Mouse (Mus musculus) E14TG2a.4 (cell line): ENCODE measurements around the gene Zfp27.

Experiments used
- H3K27me3 ChIP-seq: 2 replicates; pipeline ENCODE4 v1.6.1; 2014; ENCODE audit warnings: low read length, control low read depth; ENCODE audit not compliant: insufficient read depth
- H3K36me3 ChIP-seq: 2 replicates; pipeline ENCODE4 v1.6.1; 2014; ENCODE audit warnings: low read length, control low read depth; ENCODE audit not compliant: insufficient read depth
- H3K4me1 ChIP-seq: replicated peaks from 2 replicates; pipeline ENCODE4 v1.6.1; 2014; ENCODE audit warnings: low read depth, low read length, control low read depth
- H3K4me3 ChIP-seq: replicated peaks from 2 replicates; pipeline ENCODE4 v1.5.1; 2014; ENCODE audit warnings: mild to moderate bottlenecking, low read length
- H3K9me3 ChIP-seq: 2 replicates; pipeline ENCODE4 v1.6.1; 2014; ENCODE audit warnings: low read length, control low read depth
- CTCF ChIP-seq: conservative IDR thresholded peaks from 2 replicates; pipeline ENCODE4 v1.5.1; 2014; ENCODE audit warnings: low read length
- NANOG ChIP-seq: IDR thresholded peaks from 2 replicates; pipeline ENCODE4 v1.6.1; 2014; ENCODE audit warnings: borderline replicate concordance, low read length, mixed read lengths
- POU5F1 ChIP-seq: IDR thresholded peaks from 2 replicates; pipeline ENCODE4 v1.6.1; 2014; ENCODE audit warnings: low read length, borderline replicate concordance

Gene Zfp27

DNA sequence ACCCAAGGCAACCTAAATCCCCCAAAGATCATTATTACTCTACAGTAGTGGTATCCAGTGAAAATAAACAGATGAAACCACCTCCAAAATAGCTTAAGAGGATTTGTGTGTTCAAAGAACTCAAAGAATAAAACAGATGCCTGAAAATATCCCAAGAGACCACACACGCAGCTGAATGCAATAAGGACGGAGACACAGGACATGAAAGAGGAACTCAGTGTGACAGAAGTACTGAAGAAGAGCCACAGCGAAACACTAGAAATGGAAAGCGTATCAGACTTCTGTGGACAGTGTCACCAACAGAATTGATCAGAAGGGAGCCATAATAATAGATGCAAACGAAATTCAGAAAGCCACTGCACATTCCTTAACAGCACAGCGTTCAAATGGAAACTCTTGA lies 32.5 kb upstream of the Zfp27 start:
- peaks cover 69% of the 10 kb centered on the region for H3K36me3 ChIP-seq
- TF ChIP-seq CTCF = no peak
- no peak for TF ChIP-seq POU5F1
- TF ChIP-seq NANOG = no peak
- H3K27me3 ChIP-seq = no peaks in the 10 kb centered on the region
- no peaks in the 10 kb centered on the region for H3K9me3 ChIP-seq
- H3K4me1 ChIP-seq = peaks cover 42% of the 10 kb centered on the region
- no peak overlapping the region for H3K4me3 ChIP-seq

DNA sequence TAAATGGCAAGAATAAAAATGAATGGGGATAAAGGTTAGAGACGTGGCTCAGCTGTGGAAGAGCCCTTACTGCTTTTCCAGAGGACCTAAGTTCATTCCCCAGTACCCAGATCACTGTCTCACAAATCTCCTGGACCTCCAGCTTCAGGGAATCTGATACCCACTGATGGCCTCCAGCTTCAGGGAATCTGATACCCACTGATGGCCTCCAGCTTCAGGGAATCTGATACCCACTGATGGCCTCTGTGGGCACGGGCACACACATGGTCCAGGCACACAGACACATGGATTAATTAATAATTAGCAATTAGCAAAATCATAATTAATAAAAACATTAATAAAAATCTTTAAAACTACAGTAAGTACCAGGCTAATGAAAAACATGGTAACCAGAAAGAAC lies 16.4 kb upstream of the Zfp27 start:
- TF ChIP-seq CTCF = no peak
- TF ChIP-seq POU5F1 = no peak
- TF ChIP-seq NANOG = no peak
- no peaks in the 10 kb centered on the region for H3K36me3 ChIP-seq
- no peak overlapping the region for H3K4me3 ChIP-seq
- H3K27me3 ChIP-seq = no peaks in the 10 kb centered on the region
- H3K9me3 ChIP-seq = no peaks in the 10 kb centered on the region
- peaks cover 4% of the 10 kb centered on the region for H3K4me1 ChIP-seq

DNA sequence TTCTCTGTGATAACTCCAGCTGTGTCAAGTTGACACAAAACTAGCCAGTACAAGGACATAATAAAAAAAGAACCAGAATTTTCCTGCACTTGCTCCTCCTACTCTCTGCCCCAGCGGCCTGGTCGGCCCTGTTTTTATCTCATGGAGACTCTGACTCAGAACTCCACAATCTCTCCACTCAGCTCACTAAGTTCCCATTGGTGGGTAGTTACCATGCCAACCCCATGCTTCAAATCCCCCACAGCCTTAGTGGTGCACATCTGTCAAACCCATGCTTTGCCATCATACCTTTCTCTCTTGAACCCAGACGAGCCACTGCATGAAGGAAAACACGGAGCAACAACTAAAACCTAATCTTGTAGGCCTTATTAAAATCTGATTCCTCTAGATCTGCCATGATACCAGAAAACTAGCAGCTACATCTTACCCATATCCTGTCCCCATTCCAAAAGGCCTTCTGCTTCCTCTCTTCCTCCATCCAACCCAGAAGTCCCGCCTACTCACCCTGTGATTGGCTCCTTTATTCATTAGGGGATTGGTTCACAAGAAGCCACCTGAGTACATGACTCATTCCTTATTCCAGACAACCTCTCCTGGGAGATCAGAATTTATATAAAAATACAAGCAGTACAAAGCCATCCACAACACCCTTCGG lies 15.2 kb upstream of the Zfp27 start:
- TF ChIP-seq CTCF (no peak), POU5F1 (no peak), NANOG (no peak)
- no peaks in the 10 kb centered on the region for H3K27me3 ChIP-seq
- no peak overlapping the region for H3K4me3 ChIP-seq
- H3K4me1 ChIP-seq = peaks cover 9% of the 10 kb centered on the region
- H3K36me3 ChIP-seq = no peaks in the 10 kb centered on the region
- no peaks in the 10 kb centered on the region for H3K9me3 ChIP-seq

DNA sequence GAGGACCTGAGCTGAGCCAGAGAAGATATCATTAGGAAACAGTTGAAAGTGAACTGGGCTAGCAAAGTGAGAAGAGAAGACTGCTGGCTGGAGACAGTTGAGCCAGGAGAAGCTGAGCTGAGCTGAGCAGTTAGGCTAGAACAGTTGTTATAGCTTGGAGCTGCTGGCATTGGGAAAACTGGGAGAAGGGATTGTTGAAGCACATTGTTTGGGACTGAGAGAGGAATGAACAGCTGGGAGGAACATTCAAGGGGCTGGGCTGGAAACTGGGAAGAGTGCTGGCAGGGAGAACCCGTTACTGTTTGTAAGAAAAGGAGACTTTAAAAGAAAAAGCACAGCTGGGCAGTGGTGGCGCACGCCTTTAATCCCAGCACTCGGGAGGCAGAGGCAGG lies 11.7 kb upstream of the Zfp27 start:
- H3K9me3 ChIP-seq = no peaks in the 10 kb centered on the region
- H3K27me3 ChIP-seq = no peaks in the 10 kb centered on the region
- H3K36me3 ChIP-seq = peaks cover 28% of the 10 kb centered on the region
- no peak overlapping the region for H3K4me3 ChIP-seq
- peaks cover 15% of the 10 kb centered on the region for H3K4me1 ChIP-seq
- TF ChIP-seq CTCF (no peak), POU5F1 (no peak), NANOG (no peak)

DNA sequence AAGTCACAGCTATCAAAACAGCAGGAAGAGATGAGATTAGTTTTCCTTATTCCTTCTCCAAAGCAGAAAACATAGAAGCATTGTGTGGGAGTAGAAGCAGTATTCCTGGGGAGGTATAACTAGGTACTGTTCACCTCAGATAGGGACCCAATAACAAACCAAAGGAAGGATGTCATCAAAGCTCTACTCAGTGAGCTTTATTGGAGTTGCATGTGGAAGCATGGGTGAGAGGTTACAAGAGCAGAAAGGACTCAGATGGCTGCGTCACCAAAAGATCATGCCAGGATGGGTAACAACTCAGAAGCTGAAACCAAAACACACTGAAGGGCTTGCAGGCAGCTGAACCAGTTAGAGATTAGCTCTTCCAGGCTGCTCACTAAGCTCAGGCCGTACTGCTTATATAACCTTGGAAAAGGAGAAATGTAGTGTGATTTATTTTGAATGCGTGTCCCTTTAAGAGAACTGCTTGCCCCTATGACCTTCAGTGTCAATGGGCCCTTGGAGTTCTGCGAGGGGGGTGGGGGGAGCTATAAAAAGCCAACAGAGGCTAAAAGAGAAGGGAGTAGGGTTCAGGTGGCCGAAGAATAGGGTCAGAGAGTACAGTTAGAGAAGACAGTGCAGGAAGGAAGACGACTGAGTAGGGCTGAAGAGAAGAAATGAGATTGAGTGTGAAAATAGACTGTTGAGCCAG lies 11.1 kb upstream of the Zfp27 start:
- Histone ChIP-seq H3K9me3 (no peaks in the 10 kb centered on the region), H3K36me3 (peaks cover 29% of the 10 kb centered on the region), H3K27me3 (no peaks in the 10 kb centered on the region), H3K4me1 (peaks cover 18% of the 10 kb centered on the region), H3K4me3 (no peak overlapping the region)
- no peak for TF ChIP-seq NANOG
- no peak for TF ChIP-seq POU5F1
- no peak for TF ChIP-seq CTCF

DNA sequence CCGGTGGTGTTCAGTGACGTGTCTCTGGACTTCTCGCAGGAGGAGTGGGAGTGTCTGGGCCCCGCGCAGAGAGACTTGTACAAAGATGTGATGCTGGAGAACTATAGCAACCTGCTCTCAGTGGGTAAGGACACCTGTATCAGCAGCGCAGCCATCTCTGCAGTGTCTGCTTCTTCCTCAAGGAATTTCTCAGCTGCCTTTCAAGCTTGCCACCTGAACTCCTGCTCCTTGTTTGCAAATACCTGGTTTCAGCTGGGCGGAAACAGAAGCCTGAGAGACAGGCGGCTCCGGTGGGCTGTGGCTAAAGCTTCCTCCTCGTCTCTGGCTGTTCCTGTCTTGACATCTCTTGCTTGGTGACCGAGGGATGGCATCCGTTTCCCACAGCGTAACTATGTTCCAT lies 5.8 kb upstream of the Zfp27 start:
- Histone ChIP-seq H3K9me3 (no peaks in the 10 kb centered on the region), H3K4me1 (peaks cover 58% of the 10 kb centered on the region), H3K36me3 (peaks cover 41% of the 10 kb centered on the region), H3K27me3 (no peaks in the 10 kb centered on the region), H3K4me3 (peak overlapping the region; percentile 55)
- TF ChIP-seq NANOG (no peak), CTCF (no peak), POU5F1 (no peak)

DNA sequence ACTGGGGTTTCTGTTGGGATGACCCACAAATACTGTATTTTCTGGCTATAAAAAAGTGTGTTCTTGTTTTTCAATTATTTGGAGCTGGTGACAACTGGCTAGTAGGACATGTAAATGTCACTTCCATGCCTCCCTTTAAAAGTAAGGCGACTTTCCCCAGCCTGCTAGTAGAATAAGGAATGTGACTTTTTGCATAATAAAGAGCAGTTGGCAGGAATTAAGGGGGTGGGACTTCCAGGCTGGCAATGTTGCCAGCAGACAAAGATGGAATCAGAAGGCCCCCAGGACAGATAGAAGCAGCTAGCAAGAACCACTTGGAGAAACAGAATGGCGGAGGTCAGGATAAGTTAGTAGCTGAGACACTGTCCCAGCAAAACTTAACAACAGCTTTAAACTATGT lies 3.9 kb upstream of the Zfp27 start:
- peak; percentile 60; the same call in 1 of the 2 replicates for TF ChIP-seq POU5F1
- TF ChIP-seq NANOG = no peak
- Histone ChIP-seq H3K36me3 (peaks cover 34% of the 10 kb centered on the region), H3K9me3 (no peaks in the 10 kb centered on the region)

DNA sequence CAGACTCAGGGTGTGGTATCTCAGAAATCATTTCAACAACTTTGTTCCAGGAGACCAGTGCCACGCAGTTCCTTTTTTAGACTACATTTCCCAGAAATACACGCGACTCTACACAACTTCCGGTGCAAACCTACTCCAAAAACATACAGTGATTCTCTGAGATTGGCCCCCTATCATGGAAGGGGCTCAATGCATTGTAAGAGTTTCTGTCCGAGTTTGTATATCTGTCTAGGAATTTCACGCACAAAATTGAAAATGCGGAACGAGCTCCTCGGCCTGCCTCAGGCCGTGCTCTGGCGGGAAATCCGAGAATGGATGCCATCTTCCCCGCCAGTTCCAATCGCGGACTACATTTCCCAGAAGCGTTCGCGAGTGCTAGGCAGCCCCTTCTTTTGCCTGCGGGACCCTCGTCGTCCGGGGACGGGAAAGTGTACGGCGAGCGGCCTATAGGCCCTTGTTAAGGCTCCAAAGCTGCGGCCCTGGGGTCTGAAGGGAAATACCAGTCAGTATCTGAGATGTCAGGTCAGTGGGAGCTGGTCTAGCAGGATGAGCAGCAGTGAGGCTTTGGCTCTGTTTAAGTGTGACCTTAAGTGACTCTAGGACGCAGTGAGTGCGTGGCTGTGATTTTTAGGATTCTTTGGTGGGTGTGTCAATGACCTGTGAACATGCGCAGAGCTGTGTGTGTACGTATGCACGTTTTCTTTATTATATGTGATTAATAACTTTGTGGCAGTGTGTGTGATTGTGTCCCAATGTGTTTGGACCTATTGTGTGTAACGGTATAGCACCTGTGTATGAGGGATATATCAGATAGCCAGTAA lies 2.0 kb upstream of the Zfp27 start, which contains the start of gene Zfp383:
Gene Zfp383, plus strand, starts transcription at position 94 of the 821 bp plus-strand sequence.
- Histone ChIP-seq H3K9me3 (no peaks in the 10 kb centered on the region), H3K4me3 (peak within 1 kb of the TSS; percentile 80), H3K4me1 (peaks cover 84% of the 10 kb centered on the region), H3K36me3 (peaks cover 15% of the 10 kb centered on the region), H3K27me3 (no peaks in the 10 kb centered on the region)
- TF ChIP-seq NANOG = no peak
- no peak for TF ChIP-seq CTCF
- no peak for TF ChIP-seq POU5F1

More for the DNA sequence above, 3.9 kb upstream of the Zfp27 start:
- no peaks in the 10 kb centered on the region for H3K27me3 ChIP-seq
- peak overlapping the region; percentile 80 for H3K4me3 ChIP-seq
- peaks cover 71% of the 10 kb centered on the region for H3K4me1 ChIP-seq
